Mouse (Mus musculus) CH12.LX (cell line): ENCODE measurements around the gene Nrg3.

Experiments
- CTCF ChIP-seq, 2 experiments: IDR thresholded peaks in 1 of 2; conservative IDR thresholded peaks in 1 of 2; 2 replicates each; pipeline ENCODE4 v1.5.1; 2011 to 2012; ENCODE audit warnings: low read depth in 2 of 2, low read length in 2 of 2, improper control_type of control experiment in 1 of 2, inconsistent platforms in 1 of 2, mild to moderate bottlenecking in 1 of 2, moderate library complexity in 1 of 2
- MAX ChIP-seq: IDR thresholded peaks from 2 replicates; pipeline ENCODE4 v1.6.1; 2011; ENCODE audit warnings: low read length, improper control_type of control experiment
- RAD21 ChIP-seq: IDR thresholded peaks from 2 replicates; pipeline ENCODE4 v1.6.1; 2011; ENCODE audit warnings: low read depth, mild to moderate bottlenecking, low read length, improper control_type of control experiment, moderate library complexity

DNA sequence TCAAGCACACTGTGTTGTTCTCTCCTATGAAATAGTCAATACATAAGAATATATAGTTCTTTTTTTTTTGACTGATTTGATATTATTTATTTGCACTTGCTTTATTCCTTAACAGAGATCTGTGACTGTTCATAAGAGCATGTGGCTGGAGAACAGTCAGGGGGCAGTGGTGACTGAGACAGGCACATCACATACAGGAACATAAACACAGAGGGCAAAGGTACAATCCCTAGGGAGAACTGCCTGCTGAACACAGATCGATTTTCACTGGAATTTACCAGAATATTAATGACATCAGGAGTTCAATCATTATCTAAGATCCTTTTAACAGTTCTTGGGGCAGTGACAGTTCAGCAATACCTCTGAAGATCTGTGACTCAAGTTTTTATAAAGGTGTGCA, 812.9 kb downstream of the Nrg3 start:
- TF ChIP-seq MAX (no peak), RAD21 (no peak), CTCF (conservative IDR thresholded peaks at IDR 0.05 in 1 of 2, IDR thresholded peaks at IDR 0.05 in 1 of 2; ENCODE audit: low read depth in 2 of 2, low read length in 2 of 2) (no peak)
